Mouse (Mus musculus) midbrain, embryonic 11.5 days (tissue): ENCODE results near the gene Zfp329. TPM values are rescaled to one million over a fixed set of nuclear protein-coding genes. Genes with fewer than 3 reads are reported as not detected.
A peak's percentile ranks its signal among the peaks of the same experiment; 100 is the strongest.
"Not testable (repeated sequence)": the region's sequence is repeated elsewhere in the genome, so short reads cannot be mapped to it uniquely, and the experiment has no call there.

ENCODE experiments used
- ATAC-seq: fragments of 200-750 bp; cut with Nextera tagmentation; 2 replicates; pipeline ENCODE4 v1.8.0; 2017; ENCODE audit warnings: moderate TSS enrichment, moderate library complexity; ENCODE audit not compliant: low FRiP score
- DNase-seq: peaks from one replicate; pipeline ENCODE4 v3.0.0; 2015; ENCODE audit warnings: low spot score; ENCODE audit errors: missing footprints
- H3K27ac ChIP-seq: fragments of 300-500 bp; sonication (generic); 2 replicates; pipeline ENCODE4 v1.5.1; 2014; ENCODE audit warnings: low read depth, low read length
- H3K27me3 ChIP-seq: fragments of 300-500 bp; sonication (generic); 2 replicates; pipeline ENCODE4 v1.6.1; 2014; ENCODE audit warnings: mild to moderate bottlenecking, low read length, moderate library complexity, mixed read lengths; ENCODE audit not compliant: control insufficient read depth, insufficient read depth
- H3K36me3 ChIP-seq: fragments of 300-500 bp; sonication (generic); 2 replicates; pipeline ENCODE4 v1.6.1; 2014; ENCODE audit warnings: mild to moderate bottlenecking, low read length, moderate library complexity, mixed read lengths; ENCODE audit not compliant: control insufficient read depth, insufficient read depth
- H3K4me1 ChIP-seq: fragments of 300-500 bp; sonication (generic); 2 replicates; pipeline ENCODE4 v1.6.1; 2014; ENCODE audit warnings: low read length; ENCODE audit not compliant: control insufficient read depth, insufficient read depth
- H3K4me2 ChIP-seq: fragments of 300-500 bp; sonication (generic); 2 replicates; pipeline ENCODE4 v1.6.1; 2014; ENCODE audit warnings: mild to moderate bottlenecking, moderate library complexity
- H3K4me3 ChIP-seq: fragments of 300-500 bp; sonication (generic); 2 replicates; pipeline ENCODE4 v1.5.1; 2014; ENCODE audit warnings: low read depth, low read length
- H3K9ac ChIP-seq: fragments of 300-500 bp; sonication (generic); 2 replicates; pipeline ENCODE4 v1.6.1; 2014; ENCODE audit warnings: low read length
- H3K9me3 ChIP-seq: fragments of 300-500 bp; sonication (generic); 2 replicates; pipeline ENCODE4 v1.6.1; 2016; ENCODE audit warnings: low read length; ENCODE audit not compliant: control insufficient read depth
- WGBS: fragments of 180-500 bp; shearing (Covaris S2); extraction: QIAGEN DNeasy Blood & Tissue Kit; methylation state at CpG from one replicate; pipeline ENCODE4 v1.1.7; 2014; 5-methylcytosine and 5-hydroxymethylcytosine counted together
- polyA plus RNA-seq: library from polyadenylated mRNA; unstranded; fragments of >200 nt; fragmentation: Nextera tagmentation; extraction: Ambion mirVana; gene quantifications from 2 replicates; pipeline ENCODE4 v1.2.1, GENCODE M21; 2014

Zfp329 gene
- polyA plus RNA-seq, 1 experiment from 2014 or later, result 19.8 TPM

- H3K27ac ChIP-seq, result no peak overlapping the region
- ATAC-seq, result no peak
- peaks cover 11% of the 10 kb centered on the region; the same call in 1 of the 2 replicates for H3K9me3 ChIP-seq
- no peak for DNase-seq
- H3K9ac ChIP-seq, result no peak overlapping the region
- no peak overlapping the region for H3K4me3 ChIP-seq
- H3K4me2 ChIP-seq, result no peak overlapping the region
- WGBS, result 75% methylated on average over 2 of the region's 2 CpGs
- no peaks in the 10 kb centered on the region for H3K36me3 ChIP-seq
- no peaks in the 10 kb centered on the region for H3K27me3 ChIP-seq
- H3K4me1 ChIP-seq, result peaks cover 1% of the 10 kb centered on the region; the same call in 1 of the 2 replicates
These were observed 20.7 kb downstream of the Zfp329 start for GRCm38 (mm10) chr7:12797971-12798370.

GRCm38 (mm10) chr7:12792624-12793023 lies 26.0 kb downstream of the Zfp329 start:
- H3K27ac ChIP-seq, H3K27me3 ChIP-seq, ATAC-seq, H3K4me3 ChIP-seq, H3K36me3 ChIP-seq, H3K4me2 ChIP-seq, DNase-seq, H3K4me1 ChIP-seq, H3K9ac ChIP-seq: not testable (repeated sequence)
- 86% methylated on average over 11 of the region's 11 CpGs for WGBS
- H3K9me3 ChIP-seq, result peaks cover 11% of the 10 kb centered on the region; the same call in 1 of the 2 replicates

DNA sequence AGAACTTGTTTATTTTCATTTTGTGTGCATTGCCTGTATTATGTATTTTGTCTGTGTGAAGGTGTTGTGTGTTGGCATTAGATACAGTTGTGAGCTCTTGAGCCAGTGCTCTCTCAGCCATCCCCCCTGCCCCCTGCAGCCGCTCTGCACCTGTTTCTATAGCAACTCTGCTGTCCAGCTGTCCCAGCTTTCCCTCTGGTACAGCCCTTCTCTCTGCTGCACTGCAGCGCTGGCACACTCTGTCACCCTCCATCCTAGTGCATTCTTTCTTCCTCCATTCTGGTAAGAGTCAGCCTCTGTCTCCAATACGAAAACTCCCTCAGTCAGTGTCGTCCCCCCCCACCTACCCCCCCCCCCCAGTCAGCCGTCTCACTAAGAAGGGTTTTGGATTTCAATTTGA lies 30.6 kb downstream of the Zfp329 start:
- WGBS, result 34% methylated on average over 5 of the region's 5 CpGs
- H3K36me3 ChIP-seq, result no peaks in the 10 kb centered on the region
- H3K9ac ChIP-seq, result no peak overlapping the region
- H3K4me2 ChIP-seq, result no peak overlapping the region
- DNase-seq (peak; percentile 75), ATAC-seq (peak; percentile 87)
- H3K9me3 ChIP-seq, result no peaks in the 10 kb centered on the region
- H3K27ac ChIP-seq, result no peak overlapping the region
- 0 out of 2 replicates have a peak, but pooled peaks cover 2% of the 10 kb centered on the region for H3K4me1 ChIP-seq
- H3K4me3 ChIP-seq, result no peak overlapping the region
- H3K27me3 ChIP-seq, result no peaks in the 10 kb centered on the region

DNA sequence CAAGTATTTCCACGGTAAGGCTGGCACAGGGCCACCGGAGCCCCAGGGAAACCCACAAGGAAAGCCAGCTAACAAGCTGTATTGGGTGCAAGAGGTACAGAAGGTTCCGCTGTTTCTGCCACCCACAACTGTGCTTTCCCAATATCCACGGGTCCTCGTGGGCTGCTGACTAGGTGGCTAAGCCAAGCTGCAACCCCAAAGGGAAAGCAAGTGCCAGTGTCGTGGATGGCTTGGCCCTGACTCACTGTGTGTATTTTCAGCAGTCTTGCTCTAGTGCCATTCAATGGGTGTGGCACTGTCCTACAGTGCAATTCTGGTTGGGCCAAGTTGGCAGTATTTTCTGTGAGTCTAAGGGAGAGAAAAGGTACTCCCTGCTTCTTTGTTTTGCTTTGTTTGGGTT lies 31.3 kb downstream of the Zfp329 start:
- Histone ChIP-seq H3K27ac (no peak overlapping the region), H3K27me3 (no peaks in the 10 kb centered on the region), H3K36me3 (no peaks in the 10 kb centered on the region), H3K9ac (no peak overlapping the region), H3K4me3 (no peak overlapping the region), H3K4me1 (0 out of 2 replicates have a peak, but pooled peaks cover 2% of the 10 kb centered on the region), H3K9me3 (no peaks in the 10 kb centered on the region), H3K4me2 (no peak overlapping the region)
- ATAC-seq (no peak), DNase-seq (no peak)
- 78% methylated on average over 6 of the region's 6 CpGs for WGBS

DNA sequence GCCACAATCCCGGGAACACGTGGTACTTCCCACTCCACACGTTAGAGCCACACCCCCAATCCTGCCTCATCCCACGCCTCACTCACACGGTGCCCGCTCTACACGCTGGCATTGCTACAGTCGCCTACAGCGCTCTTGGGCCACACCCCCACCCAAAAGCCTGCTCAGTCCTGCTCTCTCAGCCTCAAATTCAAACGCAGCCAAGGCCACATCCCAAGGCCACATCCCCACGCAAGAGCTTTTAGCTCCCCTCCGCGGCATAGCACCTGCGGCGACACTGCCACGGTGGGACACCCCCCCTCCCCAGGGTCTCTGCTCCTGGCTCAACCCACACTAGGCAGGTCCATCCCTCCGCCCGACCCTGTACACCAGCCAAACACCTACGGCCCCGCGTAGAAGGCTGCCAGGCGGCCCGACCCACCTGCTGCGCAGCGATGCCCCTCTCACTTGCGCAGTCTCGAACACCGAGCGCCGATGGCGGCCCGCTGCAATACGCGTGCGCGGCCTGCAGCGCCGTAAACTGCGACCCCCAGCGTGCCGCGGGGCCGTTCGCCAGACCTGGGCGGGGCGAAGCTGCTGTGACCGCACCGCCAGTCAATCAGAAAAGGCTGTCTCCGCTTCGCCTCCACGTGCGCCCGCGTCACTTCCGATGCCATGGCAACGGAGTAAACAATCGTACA lies 38.4 kb downstream of the Zfp329 start:
- Histone ChIP-seq H3K4me2 (peak overlapping the region; percentile 65), H3K4me1 (peaks cover 3% of the 10 kb centered on the region; the same call in 1 of the 2 replicates), H3K36me3 (0 out of 2 replicates have a peak, but pooled peaks cover under 1% of the 10 kb centered on the region), H3K4me3 (peak overlapping the region; percentile 54), H3K27me3 (no peaks in the 10 kb centered on the region), H3K9me3 (no peaks in the 10 kb centered on the region), H3K9ac (peak overlapping the region; percentile 64), H3K27ac (no peak overlapping the region)
- WGBS, result 1% methylated on average over 51 of the region's 57 CpGs
- DNase-seq (peak; percentile 96), ATAC-seq (peak; percentile 95)

- H3K4me3 ChIP-seq, result peak overlapping the region; percentile 54
- no peak overlapping the region for H3K27ac ChIP-seq
- H3K9me3 ChIP-seq, result no peaks in the 10 kb centered on the region
- peaks cover 5% of the 10 kb centered on the region; the same call in 1 of the 2 replicates for H3K36me3 ChIP-seq
- no peak for ATAC-seq
- peaks cover 3% of the 10 kb centered on the region; the same call in 1 of the 2 replicates for H3K4me1 ChIP-seq
- H3K27me3 ChIP-seq, result no peaks in the 10 kb centered on the region
- H3K4me2 ChIP-seq, result peak overlapping the region; percentile 65
- H3K9ac ChIP-seq, result peak overlapping the region; percentile 64
- DNase-seq, result no peak
- 19% methylated on average over 10 of the region's 10 CpGs for WGBS
These were observed 38.9 kb downstream of the Zfp329 start for GRCm38 (mm10) chr7:12779782-12780150.

DNA sequence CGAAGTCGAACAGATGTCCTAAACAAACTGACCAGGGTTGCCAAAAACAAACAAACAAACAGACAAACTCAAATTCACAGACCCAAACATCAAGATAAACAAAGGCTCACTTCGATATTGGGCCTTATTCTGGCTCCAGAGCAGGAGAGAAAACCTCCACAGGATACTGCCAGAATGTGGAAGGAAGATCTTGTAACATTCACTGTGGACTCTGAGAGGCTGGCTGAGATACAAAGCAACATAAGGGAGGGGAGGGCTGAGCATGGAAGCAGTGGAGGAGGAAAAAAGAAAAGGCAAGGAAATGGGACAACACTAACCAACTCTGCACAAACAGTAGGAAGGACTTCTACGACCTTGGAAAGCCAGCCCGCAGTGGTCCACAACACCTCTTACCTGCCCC lies 39.5 kb downstream of the Zfp329 start:
- no peaks in the 10 kb centered on the region for H3K9me3 ChIP-seq
- no peak for ATAC-seq
- peaks cover 11% of the 10 kb centered on the region for H3K36me3 ChIP-seq
- WGBS, result 90% methylated on average over 5 of the region's 5 CpGs
- peaks cover 3% of the 10 kb centered on the region; the same call in 1 of the 2 replicates for H3K4me1 ChIP-seq
- H3K27ac ChIP-seq, result no peak overlapping the region
- no peak overlapping the region for H3K4me2 ChIP-seq
- H3K9ac ChIP-seq, result no peak overlapping the region
- no peak overlapping the region for H3K4me3 ChIP-seq
- no peaks in the 10 kb centered on the region for H3K27me3 ChIP-seq
- DNase-seq, result peak; percentile 79

DNA sequence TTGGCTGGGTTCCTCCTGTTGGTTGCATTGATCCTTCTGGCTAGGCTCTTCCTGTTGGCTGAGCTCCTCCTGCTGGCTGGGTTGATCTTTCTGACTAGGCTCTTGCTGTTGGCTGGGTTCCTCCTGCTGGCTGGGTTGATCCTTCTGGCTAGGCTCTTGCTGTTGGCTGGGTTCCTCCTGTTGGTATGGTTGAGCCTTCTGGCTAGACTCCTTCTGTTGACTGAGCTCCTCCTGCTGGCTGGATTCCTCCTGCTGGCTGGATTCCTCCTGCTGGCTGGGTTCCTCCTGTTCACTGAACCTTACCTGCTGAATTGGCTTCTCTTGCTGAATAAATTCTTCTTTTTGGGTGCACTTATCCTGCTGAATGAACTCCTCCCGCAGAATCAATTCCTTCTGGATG lies 44.1 kb downstream of the Zfp329 start:
- Histone ChIP-seq H3K36me3 (peaks cover 13% of the 10 kb centered on the region), H3K4me2 (no peak overlapping the region), H3K9ac (no peak overlapping the region), H3K27ac (no peak overlapping the region), H3K9me3 (no peaks in the 10 kb centered on the region), H3K27me3 (no peaks in the 10 kb centered on the region), H3K4me3 (no peak overlapping the region), H3K4me1 (peaks cover under 1% of the 10 kb centered on the region; the same call in 1 of the 2 replicates)
- 96% methylated on average over 1 of the region's 1 CpGs for WGBS
- no peak for DNase-seq
- no peak for ATAC-seq

DNA sequence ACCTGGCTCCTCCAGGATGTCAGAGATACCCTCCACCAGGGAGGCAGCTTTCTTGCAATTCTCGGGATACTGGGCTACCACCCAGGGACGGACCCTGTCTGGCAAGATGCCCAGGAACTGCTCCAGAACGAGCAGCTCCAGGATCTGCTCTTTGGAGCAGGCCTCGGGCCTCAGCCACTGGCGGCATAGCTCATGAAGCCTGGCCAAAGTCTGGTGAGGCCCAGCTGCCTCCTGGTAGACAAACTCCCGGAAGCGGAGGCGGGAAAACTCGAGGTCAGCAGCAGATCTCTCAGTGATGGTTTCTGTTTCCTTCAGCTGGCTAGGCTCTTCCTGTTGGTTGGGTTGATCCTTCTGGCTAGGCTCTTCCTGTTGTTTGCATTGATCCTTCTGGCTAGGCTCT lies 44.5 kb downstream of the Zfp329 start:
- Histone ChIP-seq H3K4me3 (no peak overlapping the region), H3K9me3 (no peaks in the 10 kb centered on the region), H3K4me1 (no peaks in the 10 kb centered on the region), H3K9ac (no peak overlapping the region), H3K36me3 (peaks cover 13% of the 10 kb centered on the region), H3K4me2 (no peak overlapping the region), H3K27ac (no peak overlapping the region), H3K27me3 (no peaks in the 10 kb centered on the region)
- ATAC-seq, result no peak
- no peak for DNase-seq
- WGBS, result 91% methylated on average over 9 of the region's 9 CpGs
